Mouse (Mus musculus): Measurements from ENCODE around the gene Zfp973. TPM values are rescaled to one million over a fixed set of nuclear protein-coding genes. Genes with fewer than 3 reads are reported as not detected.

Gene Zfp973
- 0.82 and 1.0 TPM in 2 replicates for total RNA-seq (2023)

GRCm38 (mm10) chr2:176670222-176670621 is at the start of gene Zfp973:
Gene Zfp973, plus strand, starts transcription at chr2:176670522.

GRCm38 (mm10) chr2:176636244-176636643 is 34.1 kb upstream of the Zfp973 start, which contains the start of gene Gm14308:
Gene Gm14308, minus strand, starts transcription at chr2:176636344.

GRCm38 (mm10) chr2:176708051-176708450 is 37.7 kb downstream of the Zfp973 start, which contains the start of gene Gm14305:
Gene Gm14305, plus strand, starts transcription at chr2:176708328.

Other genes starting within 250 kb of the Zfp973 start
- not detected in 2 replicates for gene Gm14435, start 246.9 kb upstream of the Zfp973 start, total RNA-seq (2023)
- 1.3 TPM in 1 of 2 replicates, not detected in the other for gene Gm14434, start 183.7 kb upstream of the Zfp973 start, total RNA-seq (2023)
- gene Zfp967, start 149.5 kb upstream of the Zfp973 start, total RNA-seq (2023) = not detected in 2 replicates
- gene Gm14308, start 34.2 kb upstream of the Zfp973 start, total RNA-seq (2023) = not detected in 2 replicates
- gene Gm14305, start 37.8 kb downstream of the Zfp973 start, total RNA-seq (2023) = 0.57 TPM in 1 of 2 replicates, not detected in the other
- gene Gm14295, start 128.1 kb downstream of the Zfp973 start, total RNA-seq (2023) = 0.38 TPM in 1 of 2 replicates, not detected in the other
- gene Gm14408, start 160.6 kb downstream of the Zfp973 start, total RNA-seq (2023) = not detected in 2 replicates

All from neutrophil, adult 65 days (primary cell).